Mouse (Mus musculus): Measurements from ENCODE around the gene Nfia. TPM values are rescaled to one million over a fixed set of nuclear protein-coding genes. Genes with fewer than 3 reads are reported as not detected.

Gene Nfia
- polyA plus RNA-seq, 1 experiment from 2014 or later = 54.3 TPM

DNA sequence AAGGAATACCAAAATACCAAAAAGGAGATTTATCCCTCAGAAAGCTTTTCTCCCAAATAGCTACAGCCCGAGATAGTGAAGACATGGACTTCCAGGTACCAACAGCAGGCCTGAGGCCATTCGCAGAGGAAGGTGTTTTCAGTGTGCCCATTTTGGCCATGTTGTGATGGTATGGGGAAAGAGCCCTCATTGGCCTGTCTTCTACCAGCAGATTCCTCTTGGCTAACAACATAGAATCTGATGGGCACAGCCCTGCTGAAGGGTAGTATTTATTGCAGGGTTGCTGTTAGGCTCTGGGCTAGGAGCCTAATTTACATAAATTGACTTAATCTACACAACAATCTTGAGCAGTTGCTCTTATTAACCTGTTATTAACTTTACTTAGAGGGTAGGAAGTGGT is 363.5 kb downstream of the Nfia start:
- ATAC-seq (ENCODE audit: insufficient number of reproducible peaks, insufficient read depth, low FRiP score, low read depth) = no peak
- H3K27ac ChIP-seq (replicated peaks in 1 of 2; ENCODE audit: control insufficient read depth in 1 of 2, insufficient read depth in 1 of 2, low read depth in 2 of 2, low read length in 2 of 2) = no peak overlapping the region
- no peak overlapping the region for H3K4me3 ChIP-seq (ENCODE audit: control insufficient read depth in 1 of 2, insufficient read depth in 1 of 2, low read depth in 1 of 2, low read length in 2 of 2)
- H3K36me3 ChIP-seq (ENCODE audit: control insufficient read depth, insufficient read depth, low read length) = no peaks in the 10 kb centered on the region
- no peaks in the 10 kb centered on the region for H3K27me3 ChIP-seq (ENCODE audit: control insufficient read depth, insufficient read depth, low read length)
- peaks cover 5% of the 10 kb centered on the region; the same call in 1 of the 2 replicates for H3K9me3 ChIP-seq (ENCODE audit: control insufficient read depth, low read length)
- no peak overlapping the region for H3K9ac ChIP-seq (ENCODE audit: low read length)
- H3K4me1 ChIP-seq (ENCODE audit: control insufficient read depth in 2 of 2, insufficient read depth in 2 of 2, low read length in 2 of 2) = no peaks in the 10 kb centered on the region
- no peak overlapping the region for H3K4me2 ChIP-seq (ENCODE audit: low read length)
- 88% methylated on average over 2 of the region's 2 CpGs for WGBS

GRCm38 (mm10) chr4:98142879-98143436 is 370.4 kb downstream of the Nfia start:
- Histone ChIP-seq H3K36me3 (ENCODE audit: control insufficient read depth, insufficient read depth, low read length) (no peaks in the 10 kb centered on the region), H3K4me3 (ENCODE audit: control insufficient read depth in 1 of 2, insufficient read depth in 1 of 2, low read depth in 1 of 2, low read length in 2 of 2) (no peak overlapping the region), H3K9me3 (ENCODE audit: control insufficient read depth, low read length) (no peaks in the 10 kb centered on the region), H3K9ac (ENCODE audit: low read length) (no peak overlapping the region), H3K4me2 (ENCODE audit: low read length) (no peak overlapping the region), H3K4me1 (ENCODE audit: control insufficient read depth in 2 of 2, insufficient read depth in 2 of 2, low read length in 2 of 2) (peaks cover 4 to 16% of the 10 kb centered on the region in 2 experiments; a peak in 3 of 4 replicates), H3K27ac (replicated peaks in 1 of 2; ENCODE audit: control insufficient read depth in 1 of 2, insufficient read depth in 1 of 2, low read depth in 2 of 2, low read length in 2 of 2) (peak overlapping the region; percentile 65 to 79), H3K27me3 (ENCODE audit: control insufficient read depth, insufficient read depth, low read length) (no peaks in the 10 kb centered on the region)
- ATAC-seq (ENCODE audit: insufficient number of reproducible peaks, insufficient read depth, low FRiP score, low read depth) = peak; percentile 79
- 9% methylated on average over 1 of the region's 1 CpGs for WGBS

GRCm38 (mm10) chr4:98150576-98150975 is 378.0 kb downstream of the Nfia start:
- peaks cover 0 to 3% of the 10 kb centered on the region in 2 experiments; a peak in 1 of 4 replicates for H3K4me1 ChIP-seq (ENCODE audit: control insufficient read depth in 2 of 2, insufficient read depth in 2 of 2, low read length in 2 of 2)
- no peak for ATAC-seq (ENCODE audit: insufficient number of reproducible peaks, insufficient read depth, low FRiP score, low read depth)
- H3K27me3 ChIP-seq (ENCODE audit: control insufficient read depth, insufficient read depth, low read length) = no peaks in the 10 kb centered on the region
- H3K9ac ChIP-seq (ENCODE audit: low read length) = no peak overlapping the region
- no peak overlapping the region for H3K27ac ChIP-seq (replicated peaks in 1 of 2; ENCODE audit: control insufficient read depth in 1 of 2, insufficient read depth in 1 of 2, low read depth in 2 of 2, low read length in 2 of 2)
- no peak overlapping the region for H3K4me2 ChIP-seq (ENCODE audit: low read length)
- no peak overlapping the region for H3K4me3 ChIP-seq (ENCODE audit: control insufficient read depth in 1 of 2, insufficient read depth in 1 of 2, low read depth in 1 of 2, low read length in 2 of 2)
- 91% methylated on average over 5 of the region's 5 CpGs for WGBS
- H3K36me3 ChIP-seq (ENCODE audit: control insufficient read depth, insufficient read depth, low read length) = no peaks in the 10 kb centered on the region
- no peaks in the 10 kb centered on the region for H3K9me3 ChIP-seq (ENCODE audit: control insufficient read depth, low read length)

GRCm38 (mm10) chr4:98157921-98158320 is 385.4 kb downstream of the Nfia start:
- Histone ChIP-seq H3K4me2 (ENCODE audit: low read length) (no peak overlapping the region), H3K27ac (replicated peaks in 1 of 2; ENCODE audit: control insufficient read depth in 1 of 2, insufficient read depth in 1 of 2, low read depth in 2 of 2, low read length in 2 of 2) (no peak overlapping the region), H3K4me3 (ENCODE audit: control insufficient read depth in 1 of 2, insufficient read depth in 1 of 2, low read depth in 1 of 2, low read length in 2 of 2) (no peak overlapping the region), H3K36me3 (ENCODE audit: control insufficient read depth, insufficient read depth, low read length) (no peaks in the 10 kb centered on the region), H3K4me1 (ENCODE audit: control insufficient read depth in 2 of 2, insufficient read depth in 2 of 2, low read length in 2 of 2) (no peaks in the 10 kb centered on the region), H3K27me3 (ENCODE audit: control insufficient read depth, insufficient read depth, low read length) (no peaks in the 10 kb centered on the region), H3K9me3 (ENCODE audit: control insufficient read depth, low read length) (no peaks in the 10 kb centered on the region), H3K9ac (ENCODE audit: low read length) (no peak overlapping the region)
- ATAC-seq (ENCODE audit: insufficient number of reproducible peaks, insufficient read depth, low FRiP score, low read depth) = no peak
- 67% methylated on average over 3 of the region's 3 CpGs for WGBS

GRCm38 (mm10) chr4:98166379-98166778 is 393.8 kb downstream of the Nfia start:
- no peak for ATAC-seq (ENCODE audit: insufficient number of reproducible peaks, insufficient read depth, low FRiP score, low read depth)
- H3K9me3 ChIP-seq (ENCODE audit: control insufficient read depth, low read length) = peaks cover 5% of the 10 kb centered on the region
- WGBS = 70% methylated on average over 3 of the region's 3 CpGs
- H3K36me3 ChIP-seq (ENCODE audit: control insufficient read depth, insufficient read depth, low read length) = no peaks in the 10 kb centered on the region
- no peaks in the 10 kb centered on the region for H3K27me3 ChIP-seq (ENCODE audit: control insufficient read depth, insufficient read depth, low read length)
- peaks cover 0 to 2% of the 10 kb centered on the region in 2 experiments; a peak in 2 of 4 replicates for H3K4me1 ChIP-seq (ENCODE audit: control insufficient read depth in 2 of 2, insufficient read depth in 2 of 2, low read length in 2 of 2)
- H3K4me2 ChIP-seq (ENCODE audit: low read length) = no peak overlapping the region
- H3K27ac ChIP-seq (replicated peaks in 1 of 2; ENCODE audit: control insufficient read depth in 1 of 2, insufficient read depth in 1 of 2, low read depth in 2 of 2, low read length in 2 of 2) = peak overlapping the region in 1 of 2 experiments; percentile 4; a peak in 1 of 4 replicates
- no peak overlapping the region for H3K4me3 ChIP-seq (ENCODE audit: control insufficient read depth in 1 of 2, insufficient read depth in 1 of 2, low read depth in 1 of 2, low read length in 2 of 2)
- H3K9ac ChIP-seq (ENCODE audit: low read length) = no peak overlapping the region

Other genes with a start within 250 kb of the Nfia start
- 0.57 and 0.59 TPM in 2 replicates for gene E130114P18Rik, start 5.3 kb downstream of the Nfia start, polyA plus RNA-seq (2014; fragmentation: Nextera tagmentation; extraction: Ambion mirVana)

All from heart, embryonic 14.5 days (tissue).